Mouse (Mus musculus) MEL (cell line): Measurements from ENCODE around the gene Tnik.

ENCODE experiments used
- CHD1 ChIP-seq: IDR thresholded peaks from 2 replicates; pipeline ENCODE4 v1.6.1; 2012; ENCODE audit warnings: low read depth, mild to moderate bottlenecking, inconsistent platforms, low read length, improper control_type of control experiment
- CTCF ChIP-seq, 3 experiments: IDR thresholded peaks in 2 of 3; conservative IDR thresholded peaks in 1 of 3; 2 replicates each; pipeline ENCODE4 v1.5.1; 2011 to 2012; ENCODE audit warnings: low read length in 3 of 3, low read depth in 2 of 3, mild to moderate bottlenecking in 2 of 3, improper control_type of control experiment in 1 of 3, inconsistent platforms in 1 of 3, mixed read lengths in 1 of 3, moderate library complexity in 1 of 3; ENCODE audit not compliant: control insufficient read depth in 1 of 3, insufficient read depth in 1 of 3, poor library complexity in 1 of 3, severe bottlenecking in 1 of 3
- E2F4 ChIP-seq: IDR thresholded peaks from 2 replicates; pipeline ENCODE4 v1.6.1; 2011; ENCODE audit warnings: low read depth, low read length, improper control_type of control experiment, borderline replicate concordance
- ELF1 ChIP-seq: IDR thresholded peaks from 2 replicates; pipeline ENCODE4 v1.6.1; 2014; ENCODE audit warnings: low read depth, mild to moderate bottlenecking, inconsistent platforms, low read length, improper control_type of control experiment, moderate library complexity
- ETS1 ChIP-seq: IDR thresholded peaks from 2 replicates; pipeline ENCODE4 v1.6.1; 2012; ENCODE audit warnings: low read depth, mild to moderate bottlenecking, inconsistent platforms, low read length, improper control_type of control experiment, moderate library complexity
- POLR2AphosphoS2 ChIP-seq: IDR thresholded peaks from 2 replicates; pipeline ENCODE4 v1.6.1; 2011; ENCODE audit warnings: low read length, improper control_type of control experiment

DNA sequence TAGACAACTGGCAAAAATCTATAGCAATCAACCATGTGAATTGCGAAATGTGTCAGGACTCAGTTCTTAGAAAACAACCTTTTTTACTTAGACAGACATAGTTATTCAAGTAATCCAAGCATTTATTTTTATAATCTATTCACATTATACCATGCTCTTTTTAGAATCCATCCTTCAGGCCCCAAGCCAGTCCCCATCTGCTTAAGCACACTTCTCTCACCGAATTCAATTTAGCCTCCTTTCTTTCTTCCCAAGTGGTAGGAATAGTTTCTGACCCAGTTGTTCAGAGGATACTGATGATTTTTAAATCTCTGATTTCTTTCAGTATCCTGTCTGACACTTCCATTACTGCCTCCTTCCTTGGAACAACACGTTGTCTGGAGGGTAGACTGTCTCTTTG lies 261.5 kb downstream of the Tnik start:
- TF ChIP-seq ETS1 (no peak), ELF1 (no peak), E2F4 (no peak), CHD1 (no peak), CTCF (IDR thresholded peaks at IDR 0.05 in 2 of 3, conservative IDR thresholded peaks at IDR 0.05 in 1 of 3; ENCODE audit: control insufficient read depth in 1 of 3, insufficient read depth in 1 of 3, low read depth in 2 of 3, low read length in 3 of 3, poor library complexity in 1 of 3, severe bottlenecking in 1 of 3) (no peak), POLR2AphosphoS2 (no peak)
